ENCODE assay signal across 9 mouse cellular contexts in the genomic region with DNA sequence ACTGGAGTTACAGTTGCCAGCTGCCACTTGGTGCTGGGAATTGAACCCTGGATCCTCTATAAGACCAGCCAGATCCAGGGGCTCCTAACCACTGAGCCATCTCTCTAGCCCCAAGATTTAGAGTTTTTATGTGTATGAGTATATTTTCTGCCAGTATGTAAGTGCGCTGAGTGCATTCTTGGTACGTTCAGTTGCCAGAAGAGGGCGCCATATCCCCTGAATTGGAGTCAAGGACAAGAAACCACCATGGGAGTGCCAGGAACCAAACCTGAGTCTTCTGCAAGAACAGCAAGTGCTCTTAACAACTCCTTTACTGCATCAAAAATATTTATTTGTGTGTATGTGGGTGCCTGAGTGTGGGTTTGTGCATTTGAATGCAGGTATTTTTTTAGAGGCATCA. TPM values are rescaled to one million over a fixed set of nuclear protein-coding genes. Genes with fewer than 3 reads are reported as not detected.
DNase-seq lines count a peak whose midpoint lies in the region; ATAC-seq lines count a peak whose summit lies in the region.
"Had no signal": no experiment of that assay in that cellular context is flagged by ENCODE, and none has a peak within 500 bp of the region (broad histone marks: within the 10 kb centered on the region; RNA-seq: fewer than 3 reads in every experiment).

No protein-coding gene starts in this region.

- no peak for ATAC-seq in CD4-positive, CD25-positive, alpha-beta regulatory T cell, adult 4 months
- ATAC-seq in midbrain, embryonic 16.5 days = no peak

- no peaks in the 10 kb centered on the region for H3K9me3 ChIP-seq in midbrain, embryonic 10.5 days (replicated peaks)
- no peaks in the 10 kb centered on the region for H3K9me3 ChIP-seq in midbrain, embryonic 16.5 days (replicated peaks; ENCODE audit: control insufficient read depth, low read length, poor library complexity, severe bottlenecking)
- H3K9me3 ChIP-seq: hindbrain, embryonic 15.5 days had no signal

- H3K4me3 ChIP-seq in midbrain, embryonic 10.5 days = no peak overlapping the region
- no peak overlapping the region for H3K4me3 ChIP-seq in midbrain, embryonic 16.5 days (ENCODE audit: low read depth, low read length)
- H3K4me3 ChIP-seq: hindbrain, embryonic 15.5 days had no signal

- H3K27ac ChIP-seq in midbrain, embryonic 10.5 days (replicated peaks) = no peak overlapping the region
- no peak overlapping the region for H3K27ac ChIP-seq in midbrain, embryonic 16.5 days (ENCODE audit: low read length)
- H3K27ac ChIP-seq: hindbrain, embryonic 15.5 days had no signal

- no peak overlapping the region for H3K9ac ChIP-seq in midbrain, embryonic 16.5 days (ENCODE audit: low read depth, low read length)
- H3K9ac ChIP-seq: hindbrain, embryonic 15.5 days had no signal

- no peak overlapping the region for H3K4me2 ChIP-seq in midbrain, embryonic 16.5 days (ENCODE audit: low read length)
- H3K4me2 ChIP-seq: hindbrain, embryonic 15.5 days had no signal

- no peaks in the 10 kb centered on the region for H3K4me1 ChIP-seq in midbrain, embryonic 10.5 days
- no peaks in the 10 kb centered on the region for H3K4me1 ChIP-seq in midbrain, embryonic 16.5 days (ENCODE audit: control insufficient read depth, insufficient read depth, low read length)
- H3K4me1 ChIP-seq: hindbrain, embryonic 15.5 days had no signal

- intact Hi-C loops in heart, postnatal 10 days (cut with DNase I) = loop anchor here (5.0 kb wide), 1 partner anchor 148 kb away; a partner anchor contains a TSS

- no peaks in the 10 kb centered on the region for H3K27me3 ChIP-seq in midbrain, embryonic 10.5 days (ENCODE audit: low read depth, poor library complexity, severe bottlenecking)
- no peaks in the 10 kb centered on the region for H3K27me3 ChIP-seq in midbrain, embryonic 16.5 days (ENCODE audit: control insufficient read depth, insufficient read depth, low read depth, low read length)
- H3K27me3 ChIP-seq: hindbrain, embryonic 15.5 days had no signal

- peak; percentile 85 for DNase-seq in CD4-positive, CD25-positive, alpha-beta regulatory T cell, adult 2 months (ENCODE audit: low read depth, low spot score)
- DNase-seq in midbrain, embryonic 10.5 days (ENCODE audit: low spot score) = peak; percentile 54
- peak; percentile 73 for DNase-seq in c-Kit-positive CD71-positive TER-119-negative erythroid progenitor cells, embryonic 14.5 days (ENCODE audit: low read depth)
- DNase-seq in heart, postnatal 10 days = peak; percentile 30 to 69
- DNase-seq in lung, postnatal 14 days = peak; percentile 78
- DNase-seq in telencephalon, adult 2 months (ENCODE audit: low read depth, low spot score) = peak; percentile 9

- peaks cover 14% of the 10 kb centered on the region for H3K36me3 ChIP-seq in midbrain, embryonic 10.5 days
- H3K36me3 ChIP-seq in midbrain, embryonic 16.5 days (ENCODE audit: control insufficient read depth, insufficient read depth, low read length) = peaks cover under 1% of the 10 kb centered on the region; the same call in 1 of the 2 replicates

- 19% methylated on average over 3 of the region's 3 CpGs for WGBS in midbrain, embryonic 10.5 days
- WGBS in midbrain, embryonic 16.5 days = 15% methylated on average over 3 of the region's 3 CpGs

RNA-seq across cellular contexts. Expression of a gene that starts 29.4 kb away (rescaled TPM):
- polyA plus RNA-seq in CD4-positive, CD25-positive, alpha-beta regulatory T cell, adult 4 months (2017; shearing (Covaris generic)) = 10 to 100 TPM; 25.6 to 36.0 TPM
- 25.6 and 32.2 TPM in 2 replicates for polyA plus RNA-seq in midbrain, embryonic 10.5 days (2016; fragmentation: Nextera tagmentation; extraction: Ambion mirVana)
- 13.0 and 15.5 TPM in 2 replicates for polyA plus RNA-seq in midbrain, embryonic 16.5 days (2015; fragmentation: Nextera tagmentation; extraction: Ambion mirVana)
- total RNA-seq in heart, postnatal 10 days (2021) = 10 to 100 TPM; 44.5 to 47.5 TPM

RNA-seq across cellular contexts. Expression of a gene that starts 32.7 kb away (rescaled TPM):
- polyA plus RNA-seq in CD4-positive, CD25-positive, alpha-beta regulatory T cell, adult 4 months (2017; shearing (Covaris generic)) = not detected
- polyA plus RNA-seq in midbrain, embryonic 10.5 days (2016; fragmentation: Nextera tagmentation; extraction: Ambion mirVana) = 0.09 TPM in 1 of 2 replicates, not detected in the other
- 0.21 and 0.22 TPM in 2 replicates for polyA plus RNA-seq in midbrain, embryonic 16.5 days (2015; fragmentation: Nextera tagmentation; extraction: Ambion mirVana)
- total RNA-seq in heart, postnatal 10 days (2021) = under 1 TPM; 0.17 to 0.40 TPM

RNA-seq across cellular contexts. Expression of a gene that starts 33.2 kb away (rescaled TPM):
- not detected for polyA plus RNA-seq in CD4-positive, CD25-positive, alpha-beta regulatory T cell, adult 4 months (2017; shearing (Covaris generic))
- polyA plus RNA-seq in midbrain, embryonic 10.5 days (2016; fragmentation: Nextera tagmentation; extraction: Ambion mirVana) = 1.0 and 1.3 TPM in 2 replicates
- 0.60 and 0.87 TPM in 2 replicates for polyA plus RNA-seq in midbrain, embryonic 16.5 days (2015; fragmentation: Nextera tagmentation; extraction: Ambion mirVana)
- total RNA-seq in heart, postnatal 10 days (2021) = 1 to 10 TPM; 5.1 to 5.2 TPM

RNA-seq across cellular contexts. Expression of a gene that starts 33.4 kb away (rescaled TPM):
- under 1 TPM in 1 of 2 experiments, not detected in 1; 0.23 TPM for polyA plus RNA-seq in CD4-positive, CD25-positive, alpha-beta regulatory T cell, adult 4 months (2017; shearing (Covaris generic))
- 1.2 and 1.4 TPM in 2 replicates for polyA plus RNA-seq in midbrain, embryonic 10.5 days (2016; fragmentation: Nextera tagmentation; extraction: Ambion mirVana)
- polyA plus RNA-seq in midbrain, embryonic 16.5 days (2015; fragmentation: Nextera tagmentation; extraction: Ambion mirVana) = 2.3 and 3.0 TPM in 2 replicates
- total RNA-seq in heart, postnatal 10 days (2021) = 10 to 100 TPM; 19.6 to 20.3 TPM

RNA-seq across cellular contexts. Expression of a gene that starts 36.6 kb away (rescaled TPM):
- 10 to 100 TPM; 11.2 to 11.8 TPM for polyA plus RNA-seq in CD4-positive, CD25-positive, alpha-beta regulatory T cell, adult 4 months (2017; shearing (Covaris generic))
- 0.64 and 0.91 TPM in 2 replicates for polyA plus RNA-seq in midbrain, embryonic 10.5 days (2016; fragmentation: Nextera tagmentation; extraction: Ambion mirVana)
- polyA plus RNA-seq in midbrain, embryonic 16.5 days (2015; fragmentation: Nextera tagmentation; extraction: Ambion mirVana) = 4.2 and 5.2 TPM in 2 replicates
- 10 to 100 TPM; 42.2 to 43.9 TPM for total RNA-seq in heart, postnatal 10 days (2021)

Comparison
In these comparisons a context has a peak if more than half of its experiments do, and no peak if none do; other contexts are left out.
1. DNase-seq: peak in every context shown above with its lines; median percentile 85 in CD4-positive, CD25-positive, alpha-beta regulatory T cell, adult 2 months; 78 in lung, postnatal 14 days; 73 in c-Kit-positive CD71-positive TER-119-negative erythroid progenitor cells, embryonic 14.5 days; 54 in midbrain, embryonic 10.5 days; 50 in heart, postnatal 10 days; 9 in telencephalon, adult 2 months.